16 mouse cellular contexts compared by ENCODE assay signal in the genomic region with DNA sequence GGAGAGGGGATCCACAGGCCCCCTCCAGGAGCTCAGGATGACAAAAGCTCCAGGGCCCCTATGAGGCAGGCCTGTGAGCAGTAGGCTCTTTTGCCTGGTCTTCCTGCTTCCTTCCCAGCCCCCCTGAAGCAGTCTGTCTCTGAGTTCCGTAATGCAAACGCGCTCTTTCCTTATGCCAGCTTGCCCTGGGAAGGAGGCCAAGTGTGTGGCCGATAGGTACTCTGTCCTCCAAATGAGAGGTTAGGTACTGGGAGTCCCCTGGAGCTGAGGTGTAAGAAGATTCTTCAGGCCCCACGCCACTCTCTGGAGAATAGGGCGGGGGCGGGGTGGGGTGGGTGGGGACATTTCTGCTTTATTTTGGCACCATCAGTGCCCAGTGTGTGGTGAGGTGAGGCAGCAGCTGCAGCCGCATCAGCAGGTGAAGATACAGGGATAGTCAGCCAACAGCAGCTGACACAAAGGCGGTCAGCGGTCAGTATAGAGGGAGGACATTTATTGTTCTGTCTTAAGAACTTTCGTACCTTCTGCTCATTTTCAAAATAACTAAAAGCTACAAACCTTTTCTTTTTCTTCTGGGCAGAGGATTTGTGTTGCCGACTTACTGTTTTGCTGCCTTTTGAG. TPM values are rescaled to one million over a fixed set of nuclear protein-coding genes. Genes with fewer than 3 reads are reported as not detected.
DNase-seq lines count a peak whose midpoint lies in the region; ATAC-seq lines count a peak whose summit lies in the region.
"Had no signal": no experiment of that assay in that cellular context is flagged by ENCODE, and none has a peak within 500 bp of the region (broad histone marks: within the 10 kb centered on the region; RNA-seq: fewer than 3 reads in every experiment).

No protein-coding gene starts in this region.

- no peak for ATAC-seq in heart, embryonic 11.5 days (replicated peaks; ENCODE audit: insufficient number of reproducible peaks, low FRiP score, low TSS enrichment)
- ATAC-seq in heart, embryonic 16.5 days (replicated peaks; ENCODE audit: extremely low read depth, insufficient read depth, low FRiP score), result peak; percentile 69
- ATAC-seq: liver, postnatal 0 days had no signal

- H3K4me3 ChIP-seq in heart, embryonic 10.5 days, result no peak overlapping the region
- H3K4me3 ChIP-seq in heart, embryonic 11.5 days (ENCODE audit: low read depth, low read length), result no peak overlapping the region
- no peak overlapping the region for H3K4me3 ChIP-seq in heart, embryonic 16.5 days (ENCODE audit: low read length)
- H3K4me3 ChIP-seq: erythroblast, embryonic 14.5 days; hindbrain, embryonic 15.5 days; limb, embryonic 12.5 days; neural tube, embryonic 15.5 days had no signal

- H3K9me3 ChIP-seq in heart, embryonic 10.5 days, result no peaks in the 10 kb centered on the region
- H3K9me3 ChIP-seq in heart, embryonic 11.5 days (replicated peaks; ENCODE audit: control insufficient read depth, low read length), result no peaks in the 10 kb centered on the region
- H3K9me3 ChIP-seq in heart, embryonic 16.5 days (replicated peaks; ENCODE audit: control insufficient read depth, low read length), result no peaks in the 10 kb centered on the region
- H3K9me3 ChIP-seq: hindbrain, embryonic 15.5 days; limb, embryonic 12.5 days; neural tube, embryonic 15.5 days had no signal

- peaks cover 30% of the 10 kb centered on the region for H3K4me1 ChIP-seq in heart, embryonic 10.5 days
- peaks cover 16% of the 10 kb centered on the region for H3K4me1 ChIP-seq in heart, embryonic 11.5 days (ENCODE audit: control insufficient read depth, insufficient read depth, low read length)
- H3K4me1 ChIP-seq in heart, embryonic 16.5 days (ENCODE audit: control insufficient read depth, insufficient read depth, low read length), result peaks cover 31% of the 10 kb centered on the region
- H3K4me1 ChIP-seq: limb, embryonic 12.5 days; neural tube, embryonic 15.5 days had no signal

- WGBS in heart, embryonic 10.5 days, result 87% methylated on average over 12 of the region's 12 CpGs
- whole genome bisulfite sequencing in heart, embryonic 11.5 days (ENCODE audit: insufficient replicate concordance), result 81% methylated on average over 12 of the region's 12 CpGs
- 69% methylated on average over 12 of the region's 12 CpGs for WGBS in heart, embryonic 16.5 days

- no peak overlapping the region for H3K9ac ChIP-seq in heart, embryonic 11.5 days (ENCODE audit: low read depth, low read length)
- no peak overlapping the region for H3K9ac ChIP-seq in heart, embryonic 16.5 days (ENCODE audit: low read length)
- H3K9ac ChIP-seq: hindbrain, embryonic 15.5 days; limb, embryonic 12.5 days; liver, postnatal 0 days; neural tube, embryonic 15.5 days had no signal

- no peak overlapping the region for H3K27ac ChIP-seq in heart, embryonic 10.5 days
- H3K27ac ChIP-seq in heart, embryonic 11.5 days (ENCODE audit: low read depth, low read length), result no peak overlapping the region
- no peak overlapping the region for H3K27ac ChIP-seq in heart, embryonic 16.5 days (ENCODE audit: low read length)
- H3K27ac ChIP-seq: hindbrain, embryonic 15.5 days; limb, embryonic 12.5 days; macrophage; neural tube, embryonic 15.5 days had no signal

- peak; percentile 37 for DNase-seq in cerebellum, adult 11 months
- DNase-seq in cerebellum, adult 8-10 months, result no peak
- peak; percentile 33 for DNase-seq in heart, embryonic 10.5 days (ENCODE audit: low spot score)
- DNase-seq in cerebellum, postnatal 10 days, result peak; percentile 79 to 82
- no peak for DNase-seq in spleen, postnatal 36 days (ENCODE audit: low spot score in 2 of 2)
- DNase-seq in natural killer cell, adult 2 months (ENCODE audit: low spot score in 2 of 2), result no peak
- DNase-seq: adrenal gland, postnatal 14 days; liver, postnatal 0 days; thymus, postnatal 36 days had no signal

- H3K36me3 ChIP-seq in heart, embryonic 10.5 days, result peaks cover 36% of the 10 kb centered on the region
- H3K36me3 ChIP-seq in heart, embryonic 11.5 days (ENCODE audit: control insufficient read depth, insufficient read depth, low read length), result no peaks in the 10 kb centered on the region
- peaks cover 6% of the 10 kb centered on the region; the same call in 1 of the 2 replicates for H3K36me3 ChIP-seq in heart, embryonic 16.5 days (ENCODE audit: control insufficient read depth, insufficient read depth)

- H3K4me2 ChIP-seq in heart, embryonic 11.5 days, result no peak overlapping the region
- no peak overlapping the region for H3K4me2 ChIP-seq in heart, embryonic 16.5 days (ENCODE audit: low read depth, low read length)
- H3K4me2 ChIP-seq: hindbrain, embryonic 15.5 days; limb, embryonic 12.5 days; neural tube, embryonic 15.5 days had no signal

- H3K27me3 ChIP-seq in heart, embryonic 10.5 days (ENCODE audit: insufficient read depth, poor library complexity, severe bottlenecking), result no peaks in the 10 kb centered on the region
- H3K27me3 ChIP-seq in heart, embryonic 11.5 days (ENCODE audit: control insufficient read depth, insufficient read depth, low read length), result no peaks in the 10 kb centered on the region
- no peaks in the 10 kb centered on the region for H3K27me3 ChIP-seq in heart, embryonic 16.5 days (ENCODE audit: control insufficient read depth, insufficient read depth, low read length)
- H3K27me3 ChIP-seq: hindbrain, embryonic 15.5 days; limb, embryonic 12.5 days; neural tube, embryonic 15.5 days had no signal

RNA-seq across cellular contexts. Expression of a gene that starts 23.1 kb away (rescaled TPM):
- 93.6 and 96.0 TPM in 2 replicates for polyA plus RNA-seq in heart, embryonic 10.5 days (2016; fragmentation: Nextera tagmentation; extraction: Ambion mirVana)
- polyA plus RNA-seq in heart, embryonic 11.5 days (2014; fragmentation: Nextera tagmentation; extraction: Ambion mirVana), result 73.1 and 86.4 TPM in 2 replicates
- polyA plus RNA-seq in heart, embryonic 16.5 days (2015; fragmentation: Nextera tagmentation; extraction: Ambion mirVana), result 96.5 and 97.0 TPM in 2 replicates

RNA-seq across cellular contexts. Expression of a gene that starts 23.2 kb away (rescaled TPM):
- polyA plus RNA-seq in heart, embryonic 10.5 days (2016; fragmentation: Nextera tagmentation; extraction: Ambion mirVana), result 57.9 and 60.2 TPM in 2 replicates
- polyA plus RNA-seq in heart, embryonic 11.5 days (2014; fragmentation: Nextera tagmentation; extraction: Ambion mirVana), result 57.0 and 59.6 TPM in 2 replicates
- polyA plus RNA-seq in heart, embryonic 16.5 days (2015; fragmentation: Nextera tagmentation; extraction: Ambion mirVana), result 78.8 and 79.2 TPM in 2 replicates

Comparison
In these comparisons a context has a peak if more than half of its experiments do, and no peak if none do; other contexts are left out.
1. DNase-seq: peak in cerebellum, adult 11 months (single experiment), heart, embryonic 10.5 days (single experiment) and cerebellum, postnatal 10 days (2 of 2); none in cerebellum, adult 8-10 months (single experiment), spleen, postnatal 36 days (0 of 2) and natural killer cell, adult 2 months (0 of 2).